Mouse (Mus musculus): Measurements from ENCODE around the gene Olfr156.

DNA sequence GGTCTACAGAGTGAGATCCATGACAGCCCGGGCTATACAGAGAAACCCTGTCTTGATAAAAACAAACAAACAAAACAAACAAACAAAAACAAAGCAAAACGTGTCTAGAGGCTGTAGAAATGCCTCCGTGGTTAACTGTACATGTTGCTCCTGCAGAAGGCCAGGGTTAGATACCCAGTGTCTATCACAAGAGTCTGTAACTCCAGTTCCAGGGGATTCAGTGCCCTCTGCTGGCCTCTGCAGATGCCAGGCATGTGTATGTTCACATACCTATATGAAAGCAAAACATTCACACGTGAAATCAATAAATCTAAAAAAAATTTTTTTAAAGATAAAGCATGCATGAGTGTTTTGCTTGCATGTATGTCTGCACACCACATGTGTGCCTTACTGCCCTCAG is 39.6 kb upstream of the Olfr156 start:
- TF ChIP-seq POLR2AphosphoS2 (IDR thresholded peaks at IDR 0.05; ENCODE audit: low read depth, low read length) (no peak), HCFC1 (IDR thresholded peaks at IDR 0.05; ENCODE audit: low read depth, low read length) (no peak), CTCF (conservative IDR thresholded peaks at IDR 0.05 in 1 of 2, IDR thresholded peaks at IDR 0.05 in 1 of 2; ENCODE audit: low read depth in 2 of 2, low read length in 2 of 2) (peak in 1 of 2 experiments; percentile 58; a peak in 2 of 4 replicates), USF1 (IDR thresholded peaks at IDR 0.05; ENCODE audit: low read depth, low read length) (no peak)

Measured in CH12.LX (cell line).